Mouse (Mus musculus) megakaryocyte, embryonic 14.5 days (primary cell): ENCODE measurements at regions not wholly inside any gene's neighbourhood (a gene's known extent, or its start where the extent isn't known, plus 50 kb on each side); places are given as distances from the start of the nearest gene placed in this dataset.

Experiments used
- FLI1 ChIP-seq: IDR thresholded peaks from 2 replicates; pipeline ENCODE4 v1.6.1; 2012; ENCODE audit warnings: low read length, inconsistent platforms, mixed read lengths
- GATA1 ChIP-seq: IDR thresholded peaks from 3 replicates; pipeline ENCODE4 v1.6.1; 2012; ENCODE audit warnings: mixed read lengths, low read length, inconsistent platforms, borderline replicate concordance

DNA sequence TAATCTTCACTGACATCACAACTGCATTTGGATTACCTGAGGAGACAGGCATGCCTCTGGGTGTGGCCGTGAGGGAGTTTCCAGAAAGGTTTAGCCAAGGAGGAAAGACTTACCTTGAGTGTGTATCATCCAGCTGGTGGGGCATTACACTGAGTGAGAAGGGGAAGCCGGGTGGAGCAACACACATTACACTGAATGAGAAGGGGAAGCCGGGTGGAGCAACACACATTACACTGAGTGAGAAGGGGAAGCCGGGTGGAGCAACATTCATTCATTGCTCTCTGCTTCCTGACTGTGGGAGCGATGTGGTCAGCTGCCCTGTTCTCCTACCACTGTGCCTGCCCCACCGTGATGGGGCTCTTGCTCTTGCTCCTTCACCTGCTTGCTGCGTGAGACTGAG is 182.3 kb downstream of the Sh3bp4 start:
- TF ChIP-seq GATA1 = no peak
- TF ChIP-seq FLI1 = no peak
